Mouse (Mus musculus) lung, postnatal 25 days (tissue): ENCODE results near the gene Irs3.

Source experiments
- DNase-seq: peaks from one replicate; pipeline ENCODE4 v3.0.0; 2022; ENCODE audit warnings: low spot score

Irs3 gene

GRCm38 (mm10) chr5:137645652-137646091 lies at the start of gene Irs3:
Gene Irs3 (minus strand): TSS chr5:137645714.
- DNase-seq = peak; percentile 32

- DNase-seq = no peak
Observed at GRCm38 (mm10) chr5:137694796-137695195, 49.3 kb upstream of the Irs3 start.

- DNase-seq = no peak
Observed at GRCm38 (mm10) chr5:137691881-137692280, 46.4 kb upstream of the Irs3 start.

GRCm38 (mm10) chr5:137690531-137690930 lies 45.0 kb upstream of the Irs3 start:
- no peak for DNase-seq

GRCm38 (mm10) chr5:137689974-137690373 lies 44.5 kb upstream of the Irs3 start:
- DNase-seq = no peak

- peak; percentile 29 for DNase-seq
Observed at GRCm38 (mm10) chr5:137686127-137686790, 40.7 kb upstream of the Irs3 start.

GRCm38 (mm10) chr5:137685653-137686052 lies 40.1 kb upstream of the Irs3 start:
- DNase-seq = no peak

- peak; percentile 100 for DNase-seq
Observed at GRCm38 (mm10) chr5:137684294-137685123, 39.0 kb upstream of the Irs3 start, which contains the start of gene Agfg2. Gene Agfg2 (minus strand): TSS chr5:137684726.

GRCm38 (mm10) chr5:137683388-137684293 lies 38.1 kb upstream of the Irs3 start:
- DNase-seq = peak; percentile 57

GRCm38 (mm10) chr5:137682526-137682925 lies 37.0 kb upstream of the Irs3 start:
- no peak for DNase-seq

GRCm38 (mm10) chr5:137679726-137680125 lies 34.2 kb upstream of the Irs3 start:
- DNase-seq = no peak

- no peak for DNase-seq
Observed at GRCm38 (mm10) chr5:137678736-137679135, 33.2 kb upstream of the Irs3 start.

- no peak for DNase-seq
Observed at GRCm38 (mm10) chr5:137677859-137678258, 32.3 kb upstream of the Irs3 start.

GRCm38 (mm10) chr5:137674786-137675185 lies 29.3 kb upstream of the Irs3 start:
- no peak for DNase-seq

GRCm38 (mm10) chr5:137673015-137673414 lies 27.5 kb upstream of the Irs3 start:
- no peak for DNase-seq

GRCm38 (mm10) chr5:137672361-137672760 lies 26.8 kb upstream of the Irs3 start:
- no peak for DNase-seq

GRCm38 (mm10) chr5:137671443-137672240 lies 26.1 kb upstream of the Irs3 start:
- peak; percentile 75 for DNase-seq

- DNase-seq = no peak
Observed at GRCm38 (mm10) chr5:137670240-137670639, 24.7 kb upstream of the Irs3 start.

- DNase-seq = no peak
Observed at GRCm38 (mm10) chr5:137668971-137669370, 23.5 kb upstream of the Irs3 start.

GRCm38 (mm10) chr5:137663057-137663456 lies 17.5 kb upstream of the Irs3 start:
- DNase-seq = no peak

- DNase-seq = peak; percentile 74
Observed at GRCm38 (mm10) chr5:137660064-137660688, 14.7 kb upstream of the Irs3 start.
